Mouse (Mus musculus): ENCODE measurements around the gene Gm13277.
"Not testable (repeated sequence)": the region's sequence is repeated elsewhere in the genome, so short reads cannot be mapped to it uniquely, and the experiment has no call there.

DNA sequence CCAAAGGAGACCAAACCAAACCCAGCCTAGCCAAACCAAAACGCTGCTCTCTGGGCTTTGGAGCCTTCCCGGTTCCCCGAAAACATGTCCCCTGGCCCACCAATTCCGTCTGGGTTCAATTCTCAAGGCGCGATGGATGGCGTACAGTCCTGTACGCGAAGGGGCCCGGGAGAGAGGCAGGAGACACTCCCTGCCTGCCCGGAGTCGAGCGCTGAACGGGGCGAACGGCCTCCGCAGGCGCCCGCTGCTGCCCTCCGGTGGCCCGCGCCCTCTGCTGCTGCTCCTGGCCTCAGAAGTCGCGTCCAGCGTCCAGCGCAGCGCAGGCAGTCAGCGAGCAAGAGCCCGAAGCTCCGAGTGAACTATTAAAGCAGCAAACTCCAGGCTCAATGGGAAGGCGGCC lies 6.1 kb upstream of the Gm13277 start:
- not testable (repeated sequence) for TF ChIP-seq CTCF, EP300 (IDR thresholded peaks at IDR 0.05; ENCODE audit: low read depth)

Measured in heart, postnatal 0 days (tissue).